Comparison of ENCODE assay signal across 21 mouse cellular contexts in the genomic region with DNA sequence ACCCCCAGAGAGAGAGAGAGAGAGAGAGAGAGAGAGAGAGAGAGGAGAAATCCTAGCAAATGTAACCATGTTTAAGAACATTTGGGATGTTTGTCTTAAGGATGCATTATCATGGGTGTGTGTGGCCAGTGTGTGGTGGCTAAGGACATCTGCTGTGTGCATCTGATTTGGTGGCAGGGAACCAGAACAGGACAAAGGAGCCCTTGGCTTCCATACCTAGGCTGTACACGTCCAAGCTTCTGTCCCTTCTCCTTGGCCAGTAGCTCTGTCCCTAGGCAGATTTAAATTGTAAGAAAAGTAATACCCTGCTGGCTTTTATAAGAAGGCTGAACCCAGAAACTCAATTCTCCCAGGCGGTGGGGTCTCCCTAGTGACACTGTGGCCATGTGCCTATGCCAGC. TPM values are rescaled to one million over a fixed set of nuclear protein-coding genes. Genes with fewer than 3 reads are reported as not detected.
"Had no signal": no experiment of that assay in that cellular context is flagged by ENCODE, and none has a peak within 500 bp of the region (broad histone marks: within the 10 kb centered on the region; RNA-seq: fewer than 3 reads in every experiment).

No protein-coding gene starts in this region.

- ATAC-seq: liver, embryonic 12.5 days had no signal

- H3K4me3 ChIP-seq: liver, embryonic 12.5 days; liver, embryonic 15.5 days; lung, embryonic 15.5 days; midbrain, embryonic 10.5 days; neural tube, embryonic 12.5 days; neural tube, embryonic 15.5 days had no signal

- H3K4me1 ChIP-seq: liver, embryonic 12.5 days; liver, embryonic 15.5 days; megakaryocyte, embryonic 14.5 days; midbrain, embryonic 10.5 days; neural tube, embryonic 12.5 days had no signal

- H3K27me3 ChIP-seq: liver, embryonic 12.5 days; liver, embryonic 15.5 days; lung, embryonic 15.5 days; megakaryocyte, embryonic 14.5 days; neural tube, embryonic 12.5 days; neural tube, embryonic 15.5 days had no signal

- H3K36me3 ChIP-seq: liver, embryonic 12.5 days; liver, embryonic 15.5 days; lung, embryonic 15.5 days; midbrain, embryonic 10.5 days; neural tube, embryonic 12.5 days; neural tube, embryonic 15.5 days had no signal

- H3K27ac ChIP-seq: layer of hippocampus, adult 2 months; liver, embryonic 12.5 days; liver, embryonic 15.5 days; lung, embryonic 15.5 days; midbrain, embryonic 10.5 days; neural tube, embryonic 12.5 days; neural tube, embryonic 15.5 days had no signal

- H3K9ac ChIP-seq: liver, embryonic 12.5 days; liver, embryonic 15.5 days; lung, embryonic 15.5 days; neural tube, embryonic 12.5 days; neural tube, embryonic 15.5 days had no signal

- H3K9me3 ChIP-seq: liver, embryonic 12.5 days; liver, embryonic 15.5 days; lung, embryonic 15.5 days; midbrain, embryonic 10.5 days; neural tube, embryonic 12.5 days; neural tube, embryonic 15.5 days had no signal

- H3K4me2 ChIP-seq: liver, embryonic 12.5 days; liver, embryonic 15.5 days; lung, embryonic 15.5 days; neural tube, embryonic 12.5 days; neural tube, embryonic 15.5 days had no signal

- DNase-seq: kidney, adult 18-20 months; kidney, adult 9 months; kidney, postnatal 14 days; layer of hippocampus, adult 9-11 months; liver; lung, adult 18-20 months; lung, postnatal 10 days; lung, postnatal 36 days; midbrain, embryonic 14.5 days; right cerebral cortex, adult 18-20 months; right cerebral cortex, postnatal 14 days; right cerebral cortex, postnatal 4 days; thymus, postnatal 25 days had no signal

RNA-seq across cellular contexts. Expression of a gene that starts 40.9 kb away (rescaled TPM):
- polyA plus RNA-seq: midbrain, embryonic 10.5 days had no signal
